Mouse (Mus musculus): ENCODE results near the gene Fut2.

Fut2 gene

GRCm38 (mm10) chr7:45617042-45617695 lies 49.0 kb downstream of the Fut2 start, which contains the start of gene Fut1:
TSS of gene Fut1 (plus strand) at chr7:45617289.
- DNase-seq (ENCODE audit: extremely low spot score, low read depth, low spot score) = no peak

- DNase-seq (ENCODE audit: extremely low spot score, low read depth, low spot score) = no peak
These were observed 49.9 kb downstream of the Fut2 start for GRCm38 (mm10) chr7:45616277-45616676.

GRCm38 (mm10) chr7:45609511-45609910 lies 56.7 kb downstream of the Fut2 start:
- no peak for DNase-seq (ENCODE audit: extremely low spot score, low read depth, low spot score)

GRCm38 (mm10) chr7:45605704-45606289 lies 60.4 kb downstream of the Fut2 start:
- no peak for DNase-seq (ENCODE audit: extremely low spot score, low read depth, low spot score)

- no peak for DNase-seq (ENCODE audit: extremely low spot score, low read depth, low spot score)
These were observed 67.0 kb downstream of the Fut2 start for GRCm38 (mm10) chr7:45598960-45599879.

All from hindlimb bud, embryonic 11.5 days (tissue).